ENCODE assay signal across 24 mouse cellular contexts in the genomic region with DNA sequence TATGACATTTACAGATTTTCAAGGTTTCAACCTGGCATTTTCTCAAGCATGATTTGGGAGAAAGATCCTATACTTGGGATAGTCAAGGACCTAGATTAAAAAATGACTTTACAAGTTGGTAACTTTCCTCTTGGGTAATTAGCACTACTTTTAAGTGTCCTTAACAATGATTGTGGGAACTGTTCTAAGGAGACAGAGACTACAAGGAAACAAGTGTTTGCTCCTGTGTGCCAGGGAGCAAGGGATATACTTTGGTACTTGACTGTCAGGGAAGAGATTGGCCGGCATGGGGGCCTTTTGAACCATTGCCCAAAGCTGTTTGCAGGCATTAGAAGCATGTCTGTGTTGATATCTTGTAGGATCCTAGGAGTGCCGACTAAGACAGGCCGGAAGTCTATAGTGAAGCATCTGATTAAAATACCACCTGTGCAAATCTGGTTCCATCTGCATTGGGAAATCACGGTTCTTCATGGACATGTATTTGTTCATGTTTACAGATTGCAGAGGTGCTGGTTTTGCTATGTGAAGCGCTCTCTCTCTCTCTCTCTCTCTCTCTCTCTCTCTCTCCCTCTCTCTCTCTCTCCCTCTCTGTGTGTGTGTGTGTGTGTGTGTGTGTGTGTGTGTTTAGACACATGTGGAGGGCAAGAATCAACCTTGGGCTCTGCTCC. TPM values are rescaled to one million over a fixed set of nuclear protein-coding genes. Genes with fewer than 3 reads are reported as not detected.
DNase-seq lines count a peak whose midpoint lies in the region; ATAC-seq and TF ChIP-seq lines count a peak whose summit lies in the region.
"Had no signal": no experiment of that assay in that cellular context is flagged by ENCODE, and none has a peak within 500 bp of the region (broad histone marks: within the 10 kb centered on the region; RNA-seq: fewer than 3 reads in every experiment).

No protein-coding gene starts in this region.

- no peaks in the 10 kb centered on the region for H3K27me3 ChIP-seq in embryonic facial prominence, embryonic 15.5 days
- H3K27me3 ChIP-seq in embryonic facial prominence, embryonic 10.5 days (replicated peaks; ENCODE audit: low read depth, poor library complexity, severe bottlenecking) = no peaks in the 10 kb centered on the region
- no peaks in the 10 kb centered on the region for H3K27me3 ChIP-seq in heart, embryonic 13.5 days (replicated peaks)
- H3K27me3 ChIP-seq in heart, postnatal 0 days (ENCODE audit: control insufficient read depth, insufficient read depth, low read length) = no peaks in the 10 kb centered on the region
- H3K27me3 ChIP-seq in liver, postnatal 0 days (ENCODE audit: insufficient read depth, low read length) = no peaks in the 10 kb centered on the region
- H3K27me3 ChIP-seq: CH12.LX; embryonic facial prominence, embryonic 13.5 days; Patski had no signal

- no peak overlapping the region for H3K9ac ChIP-seq in embryonic facial prominence, embryonic 15.5 days
- H3K9ac ChIP-seq in heart, embryonic 13.5 days = no peak overlapping the region
- no peak overlapping the region for H3K9ac ChIP-seq in heart, postnatal 0 days (replicated peaks; ENCODE audit: low read depth, low read length)
- no peak overlapping the region for H3K9ac ChIP-seq in liver, postnatal 0 days (replicated peaks)
- H3K9ac ChIP-seq: embryonic facial prominence, embryonic 13.5 days; forebrain, embryonic 13.5 days; forebrain, embryonic 15.5 days had no signal

- H3K4me2 ChIP-seq in embryonic facial prominence, embryonic 15.5 days (replicated peaks) = no peak overlapping the region
- H3K4me2 ChIP-seq in heart, embryonic 13.5 days = no peak overlapping the region
- H3K4me2 ChIP-seq in heart, postnatal 0 days (ENCODE audit: low read depth, low read length) = no peak overlapping the region
- no peak overlapping the region for H3K4me2 ChIP-seq in liver, postnatal 0 days (ENCODE audit: low read depth, low read length)
- H3K4me2 ChIP-seq: embryonic facial prominence, embryonic 13.5 days; forebrain, embryonic 13.5 days; forebrain, embryonic 15.5 days had no signal

- DNase-seq in embryonic facial prominence, embryonic 10.5 days (ENCODE audit: low spot score) = no peak
- DNase-seq in heart, postnatal 10 days = no peak
- no peak for DNase-seq in heart, postnatal 0 days (ENCODE audit: low spot score)
- DNase-seq in heart, adult 18-20 months = no peak
- DNase-seq in liver, postnatal 0 days = no peak
- no peak for DNase-seq in liver
- DNase-seq: adrenal gland, adult 8-10 months; adrenal gland, postnatal 14 days; adrenal gland, postnatal 36 days; B cell, adult 2 months; cerebellum, adult 11-12 months; cerebellum, adult 2 months; cerebellum, adult 9-10 months; cerebellum, postnatal 25 days had no signal

- H3K9me3 ChIP-seq in embryonic facial prominence, embryonic 15.5 days (replicated peaks) = no peaks in the 10 kb centered on the region
- H3K9me3 ChIP-seq in embryonic facial prominence, embryonic 10.5 days = no peaks in the 10 kb centered on the region
- H3K9me3 ChIP-seq in heart, embryonic 13.5 days = no peaks in the 10 kb centered on the region
- no peaks in the 10 kb centered on the region for H3K9me3 ChIP-seq in heart, postnatal 0 days (replicated peaks; ENCODE audit: control insufficient read depth, low read length)
- no peaks in the 10 kb centered on the region for H3K9me3 ChIP-seq in liver, postnatal 0 days (ENCODE audit: low read length)
- H3K9me3 ChIP-seq: embryonic facial prominence, embryonic 13.5 days; forebrain, embryonic 13.5 days; forebrain, embryonic 15.5 days; G1E had no signal

- no peak for TF ChIP-seq CTCF in heart, postnatal 0 days (IDR thresholded peaks at IDR 0.05; ENCODE audit: low read depth)
- no peak for TF ChIP-seq CTCF in liver, postnatal 0 days (IDR thresholded peaks at IDR 0.05; ENCODE audit: low read depth)

- intact Hi-C loops in heart, postnatal 10 days (cut with DNase I) = no loop called here

- 61% methylated on average over 5 of the region's 5 CpGs for WGBS in embryonic facial prominence, embryonic 15.5 days
- WGBS in embryonic facial prominence, embryonic 10.5 days = 87% methylated on average over 5 of the region's 5 CpGs
- 65% methylated on average over 5 of the region's 5 CpGs for WGBS in heart, embryonic 13.5 days
- WGBS in heart, postnatal 0 days = 45% methylated on average over 5 of the region's 5 CpGs
- 64% methylated on average over 5 of the region's 5 CpGs for WGBS in liver, postnatal 0 days (ENCODE audit: insufficient replicate concordance)

- no peak for TF ChIP-seq EP300 in heart, postnatal 0 days (IDR thresholded peaks at IDR 0.05; ENCODE audit: low read depth)
- no peak for TF ChIP-seq EP300 in liver, postnatal 0 days (IDR thresholded peaks at IDR 0.05; ENCODE audit: low read depth)

- peaks cover 23% of the 10 kb centered on the region for H3K4me1 ChIP-seq in embryonic facial prominence, embryonic 15.5 days
- H3K4me1 ChIP-seq in embryonic facial prominence, embryonic 10.5 days = peaks cover 29% of the 10 kb centered on the region
- peaks cover 41% of the 10 kb centered on the region for H3K4me1 ChIP-seq in heart, embryonic 13.5 days
- H3K4me1 ChIP-seq in heart, postnatal 0 days (ENCODE audit: control insufficient read depth, insufficient read depth) = peaks cover 25% of the 10 kb centered on the region
- peaks cover 13% of the 10 kb centered on the region; the same call in 1 of the 2 replicates for H3K4me1 ChIP-seq in liver, postnatal 0 days (ENCODE audit: insufficient read depth)

- ATAC-seq in embryonic facial prominence, embryonic 15.5 days (ENCODE audit: insufficient number of reproducible peaks, low FRiP score, low TSS enrichment, low read depth) = no peak
- ATAC-seq in heart, embryonic 13.5 days (ENCODE audit: extremely low read depth, insufficient number of reproducible peaks, low FRiP score, low TSS enrichment) = no peak
- ATAC-seq in heart, postnatal 0 days (ENCODE audit: insufficient read depth, low read depth) = no peak
- ATAC-seq in liver, postnatal 0 days = peak; percentile 53; the same call in 1 of the 2 replicates
- ATAC-seq: activated CD4-positive, CD25-positive, alpha-beta regulatory T cell, adult 4 months; CD4-positive, CD25-positive, alpha-beta regulatory T cell, adult 4 months; forebrain, embryonic 13.5 days; forebrain, embryonic 15.5 days; Patski had no signal

- 0 out of 2 replicates have a peak overlapping the region, but pooled peaks have one; percentile 13 for H3K27ac ChIP-seq in embryonic facial prominence, embryonic 15.5 days (replicated peaks)
- H3K27ac ChIP-seq in embryonic facial prominence, embryonic 10.5 days (replicated peaks) = no peak overlapping the region
- H3K27ac ChIP-seq in heart, embryonic 13.5 days (replicated peaks) = 0 out of 2 replicates have a peak overlapping the region, but pooled peaks have one; percentile 9
- H3K27ac ChIP-seq in heart, postnatal 0 days (ENCODE audit: low read depth) = peak overlapping the region; percentile 38
- 0 out of 2 replicates have a peak overlapping the region, but pooled peaks have one; percentile 13 for H3K27ac ChIP-seq in liver, postnatal 0 days (ENCODE audit: low read depth)
- H3K27ac ChIP-seq: embryonic facial prominence, embryonic 13.5 days; forebrain, embryonic 13.5 days; forebrain, embryonic 15.5 days had no signal

- no peak overlapping the region for H3K4me3 ChIP-seq in embryonic facial prominence, embryonic 15.5 days (replicated peaks)
- no peak overlapping the region for H3K4me3 ChIP-seq in embryonic facial prominence, embryonic 10.5 days
- no peak overlapping the region for H3K4me3 ChIP-seq in heart, embryonic 13.5 days
- H3K4me3 ChIP-seq in heart, postnatal 0 days (ENCODE audit: low read depth, low read length) = no peak overlapping the region
- no peak overlapping the region for H3K4me3 ChIP-seq in liver, postnatal 0 days (ENCODE audit: low read depth, low read length)
- H3K4me3 ChIP-seq: embryonic facial prominence, embryonic 13.5 days; forebrain, embryonic 13.5 days; forebrain, embryonic 15.5 days had no signal

- H3K36me3 ChIP-seq in embryonic facial prominence, embryonic 15.5 days = no peaks in the 10 kb centered on the region
- no peaks in the 10 kb centered on the region for H3K36me3 ChIP-seq in embryonic facial prominence, embryonic 10.5 days (replicated peaks)
- H3K36me3 ChIP-seq in heart, embryonic 13.5 days = no peaks in the 10 kb centered on the region
- H3K36me3 ChIP-seq in heart, postnatal 0 days (replicated peaks; ENCODE audit: control insufficient read depth, insufficient read depth, low read length) = no peaks in the 10 kb centered on the region
- no peaks in the 10 kb centered on the region for H3K36me3 ChIP-seq in liver, postnatal 0 days (replicated peaks; ENCODE audit: insufficient read depth, low read length)
- H3K36me3 ChIP-seq: embryonic facial prominence, embryonic 13.5 days; forebrain, embryonic 15.5 days; G1E had no signal

RNA-seq across cellular contexts. Expression of gene Lgr4, which starts 46.3 kb away (rescaled TPM):
- 20.7 and 23.3 TPM in 2 replicates for polyA plus RNA-seq in embryonic facial prominence, embryonic 15.5 days (2015; fragmentation: Nextera tagmentation; extraction: Ambion mirVana)
- polyA plus RNA-seq in embryonic facial prominence, embryonic 10.5 days (2016; fragmentation: Nextera tagmentation; extraction: Ambion mirVana) = 14.1 and 14.6 TPM in 2 replicates
- 9.9 and 10.8 TPM in 2 replicates for polyA plus RNA-seq in heart, embryonic 13.5 days (2015; fragmentation: Nextera tagmentation; extraction: Ambion mirVana)
- 10 to 100 TPM; 34.3 to 36.6 TPM for total RNA-seq in heart, postnatal 10 days (2021)
- 49.7 and 61.2 TPM in 2 replicates for total RNA-seq in heart, postnatal 0 days (2014; rRNA removed; ENCODE audit: low replicate concordance)
- 10.2 and 10.9 TPM in 2 replicates for polyA plus RNA-seq in heart, postnatal 0 days (2015; fragmentation: Nextera tagmentation; extraction: Ambion mirVana)
- 10 to 100 TPM; 23.3 to 23.6 TPM for total RNA-seq in heart, adult 18-20 months (2021)
- 3.9 and 4.2 TPM in 2 replicates for polyA plus RNA-seq in liver, postnatal 0 days (2015; fragmentation: Nextera tagmentation; extraction: Ambion mirVana)

RNA-seq across cellular contexts. Expression of gene Ccdc34, which starts 53.9 kb away (rescaled TPM):
- polyA plus RNA-seq in embryonic facial prominence, embryonic 15.5 days (2015; fragmentation: Nextera tagmentation; extraction: Ambion mirVana) = 47.1 and 48.2 TPM in 2 replicates
- polyA plus RNA-seq in embryonic facial prominence, embryonic 10.5 days (2016; fragmentation: Nextera tagmentation; extraction: Ambion mirVana) = 57.1 and 63.6 TPM in 2 replicates
- 25.2 and 27.2 TPM in 2 replicates for polyA plus RNA-seq in heart, embryonic 13.5 days (2015; fragmentation: Nextera tagmentation; extraction: Ambion mirVana)
- 10 to 100 TPM; 12.4 to 14.0 TPM for total RNA-seq in heart, postnatal 10 days (2021)
- 6.9 and 7.8 TPM in 2 replicates for total RNA-seq in heart, postnatal 0 days (2014; rRNA removed; ENCODE audit: low replicate concordance)
- 16.5 and 17.1 TPM in 2 replicates for polyA plus RNA-seq in heart, postnatal 0 days (2015; fragmentation: Nextera tagmentation; extraction: Ambion mirVana)
- 1 to 10 TPM; 3.8 to 4.1 TPM for total RNA-seq in heart, adult 18-20 months (2021)
- 14.5 and 14.6 TPM in 2 replicates for polyA plus RNA-seq in liver, postnatal 0 days (2015; fragmentation: Nextera tagmentation; extraction: Ambion mirVana)
